Mouse (Mus musculus) hindbrain, postnatal 0 days (tissue): Measurements from ENCODE around the gene Mogs. TPM values are rescaled to one million over a fixed set of nuclear protein-coding genes. Genes with fewer than 3 reads are reported as not detected.
A peak's percentile ranks its signal among the peaks of the same experiment; 100 is the strongest.

Source experiments
- ATAC-seq: fragments of 200-750 bp; cut with Nextera tagmentation; 2 replicates; pipeline ENCODE4 v1.8.0; 2017; ENCODE audit warnings: mild to moderate bottlenecking, moderate TSS enrichment, moderate library complexity
- DNase-seq: peaks from one replicate; pipeline ENCODE4 v3.0.0-alpha.2; 2015; ENCODE audit warnings: low spot score
- H3K27ac ChIP-seq: fragments of 300-500 bp; sonication (generic); 2 replicates; pipeline ENCODE4 v1.5.1; 2014; ENCODE audit warnings: mild to moderate bottlenecking
- H3K27me3 ChIP-seq: fragments of 300-500 bp; sonication (generic); 2 replicates; pipeline ENCODE4 v1.6.1; 2014; ENCODE audit warnings: low read length, mixed read lengths; ENCODE audit not compliant: insufficient read depth
- H3K36me3 ChIP-seq: fragments of 300-500 bp; sonication (generic); 2 replicates; pipeline ENCODE4 v1.6.1; 2014; ENCODE audit warnings: low read length, mixed read lengths; ENCODE audit not compliant: insufficient read depth
- H3K4me1 ChIP-seq: fragments of 300-500 bp; sonication (generic); 2 replicates; pipeline ENCODE4 v1.6.1; 2014; ENCODE audit warnings: antibody characterized with exemption, low read length, mixed read lengths; ENCODE audit not compliant: insufficient read depth
- H3K4me2 ChIP-seq: fragments of 300-500 bp; sonication (generic); 2 replicates; pipeline ENCODE4 v1.6.1; 2014; ENCODE audit warnings: low read depth, mild to moderate bottlenecking, low read length, moderate library complexity, mixed read lengths
- H3K4me3 ChIP-seq: fragments of 300-500 bp; sonication (generic); 2 replicates; pipeline ENCODE4 v1.5.1; 2014; ENCODE audit warnings: low read length
- H3K9ac ChIP-seq: fragments of 300-500 bp; sonication (generic); replicated peaks from 2 replicates; pipeline ENCODE4 v1.6.1; 2014; ENCODE audit warnings: mild to moderate bottlenecking, low read length, moderate library complexity, mixed read lengths
- H3K9me3 ChIP-seq: fragments of 300-500 bp; sonication (generic); 2 replicates; pipeline ENCODE4 v1.6.1; 2016; ENCODE audit warnings: low read length, mixed read lengths
- CTCF ChIP-seq: IDR thresholded peaks from 2 replicates; pipeline ENCODE4 v1.5.1; 2016; ENCODE audit warnings: antibody characterized with exemption, control low read depth, low read depth
- whole genome bisulfite sequencing: fragments of 180-500 bp; shearing (Covaris S2); extraction: QIAGEN DNeasy Blood & Tissue Kit; methylation state at CpG from one replicate; pipeline ENCODE4 v1.1.7; 2014; 5-methylcytosine and 5-hydroxymethylcytosine counted together
- polyA plus RNA-seq: library from polyadenylated mRNA; unstranded; fragments of >200 nt; fragmentation: Nextera tagmentation; extraction: Ambion mirVana; gene quantifications from 2 replicates; pipeline ENCODE4 v1.2.1, GENCODE M21; 2015
- total RNA-seq: library from RNA; depleted of rRNA; stranded (reverse); fragments of >200 nt; gene quantifications from 2 replicates; pipeline ENCODE4 v1.2.3, GENCODE M21; 2014; rRNA removed

The Mogs gene
- total RNA-seq = 44.9 and 48.5 TPM in 2 replicates
- polyA plus RNA-seq = 20.5 and 21.1 TPM in 2 replicates

DNA sequence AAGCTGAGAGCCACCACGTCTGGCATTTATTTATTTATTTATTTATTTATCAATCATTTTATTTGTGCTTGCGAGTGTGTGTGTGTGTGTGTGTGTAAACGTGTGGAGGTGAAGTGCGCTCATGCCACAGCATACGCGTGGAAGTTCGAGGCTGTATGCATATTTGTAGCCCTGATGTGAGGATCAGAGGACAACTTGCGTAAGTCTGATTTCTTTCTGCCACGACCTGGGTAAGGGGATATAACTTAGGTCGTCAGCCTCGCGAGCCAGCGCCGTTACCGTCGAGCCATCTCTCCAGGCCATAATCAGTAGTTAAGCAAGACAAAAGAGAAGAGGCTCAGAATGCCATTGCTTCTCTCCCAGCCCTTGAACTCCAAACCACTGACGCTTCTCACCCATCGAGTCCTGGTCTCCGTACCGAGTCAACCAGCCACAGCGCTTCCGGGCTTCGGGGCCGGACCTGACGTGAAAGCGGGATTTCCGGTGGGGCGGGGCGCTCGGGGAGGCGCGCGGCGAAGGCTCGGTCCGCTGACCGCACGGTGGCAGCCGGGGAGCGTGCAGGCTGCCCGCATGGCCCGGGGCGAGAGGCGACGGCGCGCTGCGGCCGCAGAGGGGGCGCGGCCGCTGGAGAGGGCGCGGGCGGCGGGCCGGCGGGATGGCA lies at the start of gene Mogs:
TSS of gene Mogs (plus strand) at position 486 of the 661 bp plus-strand sequence.
- 0 out of 2 replicates have a peak, but pooled peaks cover 9% of the 10 kb centered on the region for H3K36me3 ChIP-seq

DNA sequence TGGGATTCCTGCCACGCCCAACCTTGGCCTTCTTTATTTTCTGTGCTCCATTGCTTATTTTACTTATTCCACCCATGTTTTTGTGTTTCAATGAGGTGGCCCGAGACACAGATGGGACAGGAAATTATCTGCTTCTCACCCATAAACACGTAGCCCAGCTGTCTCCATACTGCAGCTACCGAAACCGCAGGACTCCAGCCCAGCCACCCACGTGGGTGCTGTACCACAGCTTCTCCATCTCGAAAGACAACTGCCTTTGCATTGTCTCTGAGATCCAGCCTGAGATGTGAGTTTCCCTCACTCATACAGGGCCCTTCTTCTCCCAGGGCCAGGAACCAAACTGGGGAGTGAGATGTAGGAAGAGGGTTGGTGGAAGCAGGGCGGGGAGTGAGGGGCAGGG lies 49.3 kb upstream of the Mogs start:
- Histone ChIP-seq H3K36me3 (no peaks in the 10 kb centered on the region), H3K9me3 (no peaks in the 10 kb centered on the region), H3K4me3 (no peak overlapping the region), H3K4me2 (no peak overlapping the region), H3K4me1 (no peaks in the 10 kb centered on the region), H3K27me3 (peaks cover 91% of the 10 kb centered on the region), H3K9ac (no peak overlapping the region), H3K27ac (no peak overlapping the region)
- DNase-seq (no peak), ATAC-seq (no peak)
- 48% methylated on average over 8 of the region's 8 CpGs for WGBS
- TF ChIP-seq CTCF = no peak

More for the DNA sequence above, at the start of gene Mogs:
- no peak; the same call in 1 of the 2 replicates for TF ChIP-seq CTCF
- Histone ChIP-seq H3K4me1 (peaks cover 16% of the 10 kb centered on the region), H3K9me3 (no peaks in the 10 kb centered on the region), H3K27ac (peak within 1 kb of the TSS; percentile 78), H3K4me2 (peak within 1 kb of the TSS; percentile 95), H3K4me3 (peak within 1 kb of the TSS; percentile 81), H3K27me3 (no peaks in the 10 kb centered on the region), H3K9ac (peak within 1 kb of the TSS; percentile 84)
- peak; percentile 95 for DNase-seq
- peak; percentile 89 for ATAC-seq
- WGBS = 2% methylated on average over 58 of the region's 58 CpGs

DNA sequence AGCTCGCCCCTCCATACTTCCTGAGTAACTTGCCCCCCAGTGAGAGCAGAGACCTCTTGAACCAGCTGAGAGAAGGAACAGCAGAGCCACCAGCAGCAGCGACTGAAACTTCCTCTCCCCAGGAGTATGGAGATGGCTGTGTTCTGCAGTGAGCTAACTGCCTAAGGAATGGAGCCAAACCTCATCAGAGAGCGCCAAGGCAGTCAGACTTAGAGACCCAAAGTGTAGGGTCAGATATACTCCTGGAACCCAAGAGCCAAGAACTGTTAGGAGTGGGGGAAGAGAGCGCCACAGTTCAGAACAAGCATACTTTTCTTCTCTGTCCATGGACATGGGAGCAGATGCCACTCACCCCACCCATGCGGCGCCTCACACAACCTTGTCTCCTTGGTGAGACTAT lies 48.9 kb upstream of the Mogs start:
- 28% methylated on average over 6 of the region's 6 CpGs for WGBS
- H3K4me3 ChIP-seq = no peak overlapping the region
- no peak overlapping the region for H3K27ac ChIP-seq
- H3K4me1 ChIP-seq = no peaks in the 10 kb centered on the region
- no peak overlapping the region for H3K9ac ChIP-seq
- no peaks in the 10 kb centered on the region for H3K36me3 ChIP-seq
- H3K4me2 ChIP-seq = no peak overlapping the region
- DNase-seq (no peak), ATAC-seq (no peak)
- no peaks in the 10 kb centered on the region for H3K9me3 ChIP-seq
- H3K27me3 ChIP-seq = peaks cover 93% of the 10 kb centered on the region
- no peak for TF ChIP-seq CTCF

DNA sequence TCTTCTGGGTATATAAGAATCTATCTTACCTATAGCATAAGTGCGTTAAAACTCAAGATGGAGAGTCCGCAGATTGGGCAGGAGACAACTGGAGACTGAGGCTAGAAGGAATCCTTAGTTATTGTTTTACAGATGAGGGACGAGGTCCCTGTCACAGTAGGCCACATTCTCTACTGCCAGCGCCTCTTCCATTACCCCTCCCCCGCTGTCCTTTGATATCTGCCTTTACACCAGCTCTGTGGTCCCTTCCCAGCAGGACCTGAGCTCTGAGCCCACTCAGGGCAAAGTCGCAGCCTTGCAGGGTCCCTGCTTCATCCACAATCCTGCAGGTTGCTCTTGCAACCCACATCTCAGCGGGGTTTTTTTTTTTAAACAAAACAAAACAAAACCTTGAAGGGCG lies 47.1 kb upstream of the Mogs start:
- 6% methylated on average over 8 of the region's 8 CpGs for WGBS
- no peak for ATAC-seq
- Histone ChIP-seq H3K4me1 (no peaks in the 10 kb centered on the region), H3K27me3 (peaks cover 90% of the 10 kb centered on the region), H3K9ac (no peak overlapping the region), H3K4me2 (no peak overlapping the region), H3K9me3 (no peaks in the 10 kb centered on the region), H3K4me3 (no peak overlapping the region), H3K36me3 (no peaks in the 10 kb centered on the region), H3K27ac (no peak overlapping the region)
- no peak for DNase-seq
- TF ChIP-seq CTCF = no peak

DNA sequence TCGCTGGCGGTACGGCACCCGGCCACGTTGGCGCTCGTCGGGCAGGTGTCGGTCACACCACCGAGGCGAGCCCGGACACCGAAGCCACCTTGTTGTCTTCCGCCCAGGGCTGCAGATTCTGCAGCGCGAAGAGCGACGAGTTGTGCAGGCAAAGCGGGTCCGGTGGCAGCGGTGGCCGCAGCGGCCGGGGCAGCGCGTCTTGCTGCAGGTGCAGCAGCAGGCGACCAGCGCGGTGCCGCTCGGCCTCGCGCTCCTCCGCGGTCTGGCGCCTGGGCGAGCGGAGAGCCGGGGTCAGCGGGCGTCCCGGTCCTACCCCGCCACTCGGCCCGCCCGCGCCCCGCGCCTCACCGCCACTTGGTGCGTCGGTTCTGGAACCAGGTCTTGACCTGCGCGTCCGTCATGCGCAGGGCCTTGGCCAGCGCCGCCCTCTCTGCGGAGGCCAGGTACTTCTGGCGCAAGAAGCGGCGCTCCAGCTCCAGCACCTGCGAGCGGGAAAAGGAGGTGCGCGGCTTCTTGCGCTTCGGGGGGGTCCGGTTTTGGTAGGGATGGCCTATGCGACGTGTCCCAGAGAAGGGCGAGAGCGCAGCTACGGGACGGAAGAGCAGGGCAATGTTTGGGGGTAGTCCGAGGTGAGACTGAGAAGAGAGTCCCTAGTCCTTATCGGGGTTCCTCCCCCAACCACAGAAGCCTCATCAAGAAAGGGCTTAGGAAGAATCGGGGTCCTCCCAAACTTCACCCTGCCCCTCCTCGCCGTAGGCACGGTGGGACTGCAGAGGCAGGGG lies 46.4 kb upstream of the Mogs start:
- no peak overlapping the region for H3K9ac ChIP-seq
- H3K4me1 ChIP-seq = no peaks in the 10 kb centered on the region
- no peaks in the 10 kb centered on the region for H3K9me3 ChIP-seq
- WGBS = 1% methylated on average over 67 of the region's 81 CpGs
- TF ChIP-seq CTCF = no peak
- peak overlapping the region; percentile 30; the same call in 1 of the 2 replicates for H3K4me2 ChIP-seq
- no peak overlapping the region for H3K27ac ChIP-seq
- ATAC-seq (no peak), DNase-seq (no peak)
- H3K36me3 ChIP-seq = no peaks in the 10 kb centered on the region
- peaks cover 89% of the 10 kb centered on the region for H3K27me3 ChIP-seq
- H3K4me3 ChIP-seq = peak overlapping the region; percentile 23

DNA sequence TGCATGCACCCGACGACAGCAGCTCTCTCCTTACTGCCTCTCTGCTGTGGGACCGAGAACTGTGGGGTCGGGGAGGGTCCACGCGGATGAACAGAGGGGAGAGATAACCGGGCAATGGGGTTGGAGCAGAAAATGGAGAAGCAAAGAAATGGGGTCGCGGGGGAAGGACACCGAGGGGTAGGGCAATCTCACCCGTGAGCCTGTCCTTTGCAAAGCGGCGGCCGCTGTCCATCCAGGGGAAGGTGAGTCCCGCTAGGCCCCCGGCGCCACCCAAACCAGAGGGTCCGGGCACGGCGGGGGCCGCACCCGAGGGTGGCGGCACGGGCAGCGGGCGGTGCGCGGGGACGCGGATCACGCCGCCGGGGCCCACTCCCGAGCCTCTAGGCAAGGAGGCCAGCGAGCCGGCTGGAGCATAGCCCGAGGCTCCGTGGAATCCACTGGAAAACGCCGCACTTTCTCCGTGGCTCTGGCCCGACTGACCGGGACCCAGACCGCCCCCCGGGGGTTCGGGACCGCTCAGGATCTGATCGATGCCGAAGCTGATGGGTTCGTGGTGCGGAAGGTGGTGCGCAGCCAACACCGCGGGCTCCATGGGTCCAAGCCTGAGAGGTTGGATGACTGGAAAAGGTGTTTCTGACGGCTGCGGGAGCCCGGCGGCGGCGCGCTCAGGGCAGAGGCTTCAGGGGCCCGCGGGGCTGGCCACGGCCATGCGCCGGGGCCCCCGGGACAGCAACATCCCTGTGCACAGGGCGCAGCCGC lies 45.6 kb upstream of the Mogs start:
- ATAC-seq = no peak
- DNase-seq = no peak
- no peak for TF ChIP-seq CTCF
- Histone ChIP-seq H3K4me2 (no peak overlapping the region; the same call in 1 of the 2 replicates), H3K27me3 (peaks cover 89% of the 10 kb centered on the region), H3K27ac (no peak overlapping the region), H3K9me3 (no peaks in the 10 kb centered on the region), H3K36me3 (no peaks in the 10 kb centered on the region), H3K4me1 (no peaks in the 10 kb centered on the region), H3K4me3 (peak overlapping the region; percentile 1; the same call in 1 of the 2 replicates), H3K9ac (no peak overlapping the region)
- under 1% methylated on average over 61 of the region's 69 CpGs for WGBS
